Mouse (Mus musculus) forelimb bud, embryonic 11.5 days (tissue): Measurements from ENCODE around the gene Lrmda.
A peak's percentile ranks its signal among the peaks of the same experiment; 100 is the strongest.

ENCODE experiments used
- DNase-seq: peaks from one replicate; pipeline ENCODE4 v3.0.0-alpha.2; 2012; ENCODE audit warnings: low read depth, low spot score

The Lrmda gene

DNA sequence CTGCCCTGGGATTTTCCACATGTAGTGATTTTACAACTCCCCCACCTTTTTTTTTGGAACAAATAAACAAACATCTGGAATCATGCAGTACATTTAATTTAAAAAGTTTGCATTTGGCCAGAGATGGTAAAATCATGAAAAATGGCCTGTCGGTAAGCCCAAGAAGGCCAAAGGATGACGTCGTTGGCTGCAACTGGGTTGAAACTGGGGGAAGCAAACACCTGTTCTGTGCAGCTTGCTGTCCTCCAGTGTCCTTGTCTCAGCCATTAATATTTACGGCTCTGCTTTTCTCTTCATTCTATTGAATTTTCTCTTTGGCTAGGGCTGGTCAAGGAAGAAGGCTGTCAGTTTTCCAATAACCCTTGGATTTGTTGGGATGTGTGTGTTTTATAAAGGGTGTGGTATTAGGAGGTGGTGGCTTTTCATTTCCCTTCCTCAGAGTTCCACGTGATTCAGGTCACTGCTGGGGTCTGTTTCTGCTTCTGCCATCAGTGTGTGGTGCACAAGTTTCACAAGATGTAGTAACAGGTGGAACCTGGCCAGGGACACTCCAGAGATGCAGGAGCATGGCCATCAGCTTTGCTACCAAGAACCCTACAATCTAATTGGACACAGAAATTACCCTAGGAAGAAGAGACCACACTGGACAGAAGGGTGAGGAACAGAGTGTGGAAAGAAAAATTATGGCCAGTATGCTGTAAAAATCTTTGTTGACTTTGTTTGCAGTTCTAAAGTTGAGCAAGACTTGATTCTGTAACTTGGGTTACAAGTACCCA is 827.7 kb downstream of the Lrmda start:
- no peak for DNase-seq

DNA sequence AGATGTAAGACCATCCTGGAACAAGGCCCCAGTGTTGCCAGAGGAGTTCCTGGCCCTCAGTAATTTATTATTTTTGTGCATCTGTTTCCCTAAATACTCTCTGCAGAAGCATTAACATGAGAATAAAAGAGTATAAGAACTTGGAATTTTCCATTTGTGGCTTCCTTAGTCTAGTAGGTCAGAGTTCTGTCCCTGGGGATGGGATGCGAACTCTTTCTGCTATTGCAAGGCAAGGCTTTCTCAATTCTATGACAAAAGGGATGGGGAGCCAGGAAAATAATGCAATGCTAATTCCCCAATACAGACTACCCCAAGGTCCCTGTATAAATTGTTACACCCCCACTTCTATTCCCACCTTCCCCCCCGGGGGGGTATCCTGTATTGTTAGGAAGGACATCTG is 829.6 kb downstream of the Lrmda start:
- DNase-seq: no peak

DNA sequence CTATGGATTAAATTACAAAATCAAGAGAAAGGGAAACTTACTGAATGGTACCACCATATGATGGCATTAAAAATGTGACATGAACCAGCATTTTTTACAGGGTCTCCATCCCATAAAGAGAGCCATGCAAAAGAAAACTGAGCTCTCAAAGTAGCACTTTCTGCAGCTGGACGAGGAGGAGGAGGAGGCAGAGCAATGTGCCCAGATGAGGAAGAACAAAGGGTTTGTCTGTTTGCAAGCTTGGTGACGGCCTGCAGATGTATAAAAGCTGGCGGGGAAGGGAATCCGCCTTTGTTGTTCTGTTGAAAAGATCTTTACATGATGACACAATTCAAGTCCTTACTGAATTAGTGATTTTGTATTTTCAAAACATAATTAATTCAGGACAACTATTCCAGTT is 841.1 kb downstream of the Lrmda start:
- DNase-seq: no peak

DNA sequence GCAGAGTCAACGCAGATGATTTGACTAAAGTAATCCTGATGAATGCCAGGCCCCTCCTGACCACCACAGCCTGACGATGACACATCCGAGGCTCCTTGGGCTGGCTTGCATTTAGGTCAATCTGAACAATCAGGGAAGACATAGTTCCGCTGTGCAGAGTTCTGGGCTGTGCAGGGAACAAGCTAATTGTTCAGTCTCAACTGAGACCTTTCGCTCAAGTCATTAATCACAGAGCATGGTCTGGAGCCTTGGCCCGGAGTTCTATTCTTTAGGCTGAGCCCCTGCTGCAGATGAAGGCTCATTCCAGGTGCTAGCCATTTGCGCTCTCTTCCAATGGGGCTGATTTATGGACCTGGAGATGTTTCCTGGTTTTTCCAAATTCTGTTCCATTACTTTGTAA is 844.6 kb downstream of the Lrmda start:
- peak; percentile 66 for DNase-seq

DNA sequence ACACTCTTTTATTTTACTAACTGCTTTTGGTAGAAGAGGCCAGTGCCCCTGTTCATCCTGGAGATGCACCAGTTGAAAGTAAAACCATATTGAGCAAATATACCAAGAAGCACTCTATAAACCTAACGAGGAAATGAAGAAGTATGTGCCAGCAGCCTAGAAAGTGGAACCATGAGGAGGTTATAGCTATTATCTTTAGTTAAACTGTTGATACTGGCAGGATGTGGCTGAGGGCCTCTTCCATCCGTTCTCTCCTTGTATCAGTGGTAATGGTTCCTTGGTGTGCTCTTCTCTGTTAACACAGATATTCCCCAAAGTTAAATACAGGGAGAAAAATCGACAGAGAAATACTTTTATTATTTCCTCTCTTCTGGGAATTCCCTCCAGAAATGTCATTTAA is 855.1 kb downstream of the Lrmda start:
- no peak for DNase-seq

DNA sequence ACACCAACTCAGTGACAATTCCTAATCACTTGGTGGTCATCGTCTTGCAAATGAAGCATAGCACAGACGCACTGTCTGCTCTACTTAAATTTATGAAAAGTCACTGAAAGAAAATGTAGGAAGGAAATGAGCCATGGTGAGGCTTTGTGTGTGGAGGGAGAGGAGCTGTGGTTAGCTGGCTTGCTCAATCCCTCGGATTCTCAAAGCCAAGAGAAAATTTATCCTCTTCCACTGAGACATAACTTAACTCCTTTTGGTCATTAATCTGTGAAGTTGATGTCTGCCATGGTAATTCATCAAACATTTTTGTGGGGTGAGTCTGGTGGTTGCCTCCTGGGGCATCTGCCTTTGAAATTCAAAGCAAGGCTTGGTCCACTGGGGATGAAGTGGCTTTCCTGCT is 867.7 kb downstream of the Lrmda start:
- DNase-seq: no peak

DNA sequence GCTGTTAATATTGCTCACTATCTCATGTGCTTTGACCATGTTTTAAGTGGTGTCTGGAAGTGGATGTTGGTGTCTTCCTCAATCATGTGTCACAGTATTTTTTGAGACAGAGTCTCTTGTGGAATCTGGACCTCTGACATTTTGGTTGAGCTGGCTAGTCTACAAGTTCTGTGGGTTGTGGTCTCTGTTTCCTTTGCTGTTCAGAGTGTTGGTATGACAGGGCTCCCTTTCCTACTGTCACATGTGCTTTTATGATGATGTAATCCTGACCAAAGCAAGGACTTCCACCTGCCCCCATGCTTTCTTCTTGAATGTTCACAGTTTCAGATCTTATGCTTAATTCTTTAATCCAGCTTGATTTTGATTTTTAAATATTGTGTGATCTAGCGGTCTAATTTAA is 879.8 kb downstream of the Lrmda start:
- no peak for DNase-seq

DNA sequence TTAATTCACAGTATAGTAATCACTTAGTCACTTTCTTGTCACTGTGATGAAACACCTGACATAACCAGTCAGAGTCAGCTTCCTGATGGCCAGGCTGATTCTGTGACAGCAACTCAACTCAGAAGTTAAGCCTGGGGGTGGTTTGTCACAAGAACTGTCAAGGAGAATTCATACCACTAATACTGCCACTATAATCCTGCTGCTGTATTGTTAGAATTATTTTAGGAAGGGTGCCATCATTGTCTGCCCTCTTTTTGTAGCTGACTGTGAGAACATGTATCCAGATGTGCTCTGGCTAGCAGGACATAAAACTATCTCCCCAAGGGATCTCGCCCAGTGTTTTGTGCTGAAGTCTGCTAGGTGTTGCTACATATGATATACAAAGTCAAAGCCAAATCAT is 882.6 kb downstream of the Lrmda start:
- no peak for DNase-seq

DNA sequence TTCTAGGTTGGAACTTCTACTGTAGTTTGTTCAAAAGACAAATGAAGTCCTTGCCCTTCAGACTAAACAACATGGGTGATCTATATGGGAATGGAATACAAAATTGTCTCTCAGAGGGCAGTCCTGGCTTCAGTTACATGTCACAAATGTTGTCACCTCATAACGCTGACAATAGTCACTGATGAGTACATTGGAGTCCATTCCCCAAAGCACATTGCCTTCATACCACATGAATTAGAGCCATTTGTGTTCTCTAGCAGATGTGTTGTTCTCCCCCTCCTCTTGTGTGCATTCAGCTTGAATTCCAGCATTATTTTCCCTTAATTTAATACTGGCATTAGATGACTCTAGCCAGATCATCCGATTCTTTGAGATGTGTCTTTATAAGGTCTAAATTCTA is 883.4 kb downstream of the Lrmda start:
- no peak for DNase-seq

DNA sequence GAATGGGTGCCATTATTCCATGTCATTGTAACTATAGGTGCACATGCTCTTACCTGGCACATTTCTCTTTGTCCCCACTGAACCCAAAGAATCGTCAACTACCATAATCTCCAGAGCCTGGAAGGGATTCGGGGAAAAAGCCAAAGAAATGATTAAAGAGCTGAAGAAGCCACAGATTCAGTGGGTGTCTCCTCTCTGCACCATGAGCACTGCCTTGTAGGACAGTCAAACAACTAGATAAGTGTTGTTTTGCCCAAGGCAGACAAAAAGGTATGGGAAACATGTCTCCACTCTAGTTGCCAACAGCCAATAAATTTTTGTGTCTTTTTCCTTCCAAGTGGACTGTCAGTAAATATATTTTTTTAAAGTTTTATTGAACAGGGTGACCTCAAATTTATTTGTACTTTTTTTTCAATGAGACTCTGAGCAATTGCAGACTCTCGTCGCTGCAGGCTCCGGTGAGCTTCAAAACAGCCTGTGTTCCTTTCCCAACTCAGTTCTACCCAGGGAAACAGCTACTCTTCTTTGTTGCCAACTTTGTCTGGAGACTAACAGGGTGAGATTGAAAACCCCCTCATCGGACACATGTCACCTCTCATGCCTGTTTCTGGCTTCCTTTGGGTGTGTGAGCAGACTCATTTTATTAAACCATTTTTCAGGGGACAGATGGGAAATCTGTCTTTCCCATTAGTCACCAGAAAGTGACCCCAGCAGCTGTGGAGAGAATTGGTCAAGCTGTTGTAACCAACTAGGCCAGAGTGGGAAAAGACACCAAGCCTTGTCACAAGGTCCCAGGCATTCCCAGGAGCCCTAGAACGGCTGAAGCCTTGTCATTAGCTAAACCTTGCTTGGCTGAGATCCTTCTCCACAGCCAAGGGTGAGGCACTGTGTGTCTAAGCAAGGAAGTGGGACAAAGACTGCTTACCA is 886.5 kb downstream of the Lrmda start:
- DNase-seq: peak; percentile 17

DNA sequence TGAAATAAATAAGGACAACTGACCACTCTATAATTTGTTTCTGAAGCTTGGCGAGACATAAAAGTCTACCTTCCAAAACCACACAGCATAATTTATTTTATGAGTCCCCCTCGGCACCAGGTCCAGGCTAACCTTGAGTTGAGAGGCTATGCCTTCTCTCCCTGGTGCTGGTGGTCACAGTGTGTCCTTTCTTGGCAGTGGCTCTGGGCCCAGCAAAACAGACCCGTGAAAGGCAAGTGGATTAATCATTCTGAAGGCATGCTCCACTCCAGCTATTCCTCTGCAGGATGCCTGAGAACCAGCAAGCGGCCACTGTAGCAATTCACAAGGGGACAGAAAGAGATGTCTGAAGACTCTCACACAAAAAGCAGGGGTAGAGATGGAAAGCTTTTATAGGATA is 887.2 kb downstream of the Lrmda start:
- peak; percentile 14 for DNase-seq

DNA sequence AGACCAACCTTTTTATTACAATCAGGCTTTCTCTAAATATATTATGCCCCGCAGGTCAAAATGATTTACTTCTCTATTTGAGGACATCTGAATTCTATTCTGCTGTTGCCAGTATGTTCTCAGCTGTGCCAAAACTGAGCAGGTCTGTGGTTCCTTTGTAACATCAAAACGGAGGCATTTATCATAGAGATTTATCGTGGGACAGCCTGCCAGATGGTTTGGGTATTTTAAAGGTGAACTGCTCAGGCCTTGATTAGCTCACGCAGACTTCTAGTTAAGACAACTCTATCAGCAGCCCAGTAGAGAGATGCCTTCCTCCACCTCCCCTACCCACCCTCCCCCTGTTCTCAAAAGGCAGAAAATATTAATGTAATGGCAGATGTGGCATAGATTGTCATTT is 887.7 kb downstream of the Lrmda start:
- DNase-seq: peak; percentile 58

DNA sequence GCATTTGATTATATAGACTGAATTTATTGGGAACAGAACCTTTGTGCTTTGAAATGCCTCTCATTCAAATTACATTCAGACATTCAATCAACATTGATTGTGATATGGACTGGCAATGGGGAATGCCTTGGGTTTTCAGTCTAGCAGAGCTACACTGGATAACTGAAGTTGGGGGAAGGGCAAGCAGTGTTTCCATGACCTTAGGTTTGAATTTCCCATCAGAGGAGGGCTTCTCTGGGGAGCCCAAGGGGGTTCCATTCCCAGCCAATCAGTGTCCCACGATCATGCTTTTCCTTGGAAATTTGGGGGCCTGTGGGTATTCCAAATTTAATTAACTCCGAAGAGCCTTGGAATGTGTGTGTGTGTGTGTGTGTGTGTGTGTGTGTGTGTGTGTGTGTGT is 888.5 kb downstream of the Lrmda start:
- DNase-seq: peak; percentile 14

DNA sequence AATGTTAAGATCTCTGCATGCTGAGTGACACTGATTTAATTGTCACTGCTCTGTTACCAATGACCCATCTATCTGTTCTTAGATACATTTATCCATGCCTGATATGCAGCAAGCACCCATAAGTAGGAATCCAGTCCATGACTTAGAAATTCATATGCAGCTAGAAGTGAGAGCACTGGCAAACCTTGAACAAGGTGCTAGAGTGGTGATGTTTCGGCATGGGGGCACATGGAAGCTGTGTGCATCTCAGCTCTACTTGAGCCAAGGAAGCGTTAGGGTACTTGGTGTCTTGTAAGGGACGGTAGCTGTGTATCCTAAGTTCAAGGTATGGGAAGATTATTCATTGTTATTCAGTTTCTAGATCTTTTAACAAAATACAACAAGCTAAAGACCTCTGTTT is 896.0 kb downstream of the Lrmda start:
- no peak for DNase-seq

DNA sequence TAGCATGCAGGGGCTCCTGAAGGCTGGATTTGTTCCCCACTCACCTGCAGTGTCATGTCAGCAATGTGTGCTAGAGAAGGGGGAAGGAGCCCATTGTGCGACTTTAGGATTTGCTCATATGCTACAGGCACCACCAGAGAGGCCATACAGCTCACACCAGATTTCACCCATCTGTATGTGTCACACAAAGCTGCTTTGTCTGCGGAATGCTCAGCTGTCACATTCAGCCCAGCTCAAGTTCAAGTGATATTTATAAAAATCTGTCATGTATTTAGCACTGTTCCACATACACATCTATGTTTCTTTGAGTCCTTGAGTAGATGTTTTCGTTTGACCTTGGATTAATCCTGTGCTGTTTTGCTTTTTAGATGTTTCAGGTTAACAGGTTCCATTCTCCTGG is 899.0 kb downstream of the Lrmda start:
- DNase-seq: no peak

DNA sequence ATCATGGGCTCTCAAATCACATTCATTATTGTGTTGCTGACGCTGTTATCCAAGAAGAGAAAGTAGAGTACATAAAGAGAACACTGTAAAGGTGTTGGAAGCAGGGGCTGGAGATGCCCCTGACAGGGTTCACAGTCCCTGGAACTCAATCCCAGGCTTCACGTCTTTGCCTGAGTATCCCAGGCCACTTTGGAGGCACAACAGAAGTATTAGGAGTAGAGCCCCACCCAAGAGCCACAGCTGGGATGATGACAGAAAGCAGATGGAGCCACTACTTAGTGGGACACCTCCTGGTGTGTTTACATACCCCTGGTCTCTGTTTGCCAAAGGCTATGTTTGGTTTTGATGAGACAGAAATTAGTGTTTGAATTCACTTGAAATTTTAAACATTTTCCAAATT is 899.4 kb downstream of the Lrmda start:
- DNase-seq: no peak

DNA sequence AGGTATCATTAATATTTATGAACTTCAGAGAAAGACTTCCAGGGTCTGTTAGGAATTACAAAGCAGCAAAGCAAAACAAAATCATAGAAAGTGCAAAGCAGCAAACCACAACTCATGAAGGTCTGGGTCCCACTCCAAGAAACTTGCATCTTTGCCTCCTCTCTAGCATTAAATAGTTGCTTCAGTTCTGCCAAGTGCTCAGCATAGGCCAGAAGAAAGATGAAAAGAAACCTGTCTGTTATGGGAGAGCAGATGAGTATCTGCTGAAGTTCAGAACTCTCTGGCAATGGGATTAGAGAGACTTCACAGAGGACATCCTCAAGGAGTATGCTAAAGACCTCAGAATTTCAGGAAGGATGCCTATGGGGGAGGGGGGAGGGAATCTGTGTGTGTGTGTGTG is 901.6 kb downstream of the Lrmda start:
- no peak for DNase-seq

DNA sequence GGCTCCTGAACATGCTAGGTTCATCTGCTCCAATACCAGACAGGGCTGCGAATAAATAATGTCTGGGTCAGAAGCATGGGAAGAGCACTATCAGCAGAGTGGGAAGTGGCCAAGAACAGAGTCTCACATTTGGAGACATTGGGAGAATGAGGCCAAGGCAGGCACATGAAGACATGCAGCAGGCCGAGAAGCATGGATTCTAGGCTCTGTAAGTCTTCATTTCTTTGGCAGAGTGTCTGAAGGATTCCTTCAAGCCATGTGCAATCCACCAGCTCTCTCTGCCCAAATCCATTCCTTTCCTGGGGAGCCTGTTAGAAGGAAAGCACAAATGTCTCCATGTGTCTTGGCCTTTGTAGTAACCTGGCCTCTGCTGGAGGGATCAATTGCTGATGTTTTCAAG is 902.3 kb downstream of the Lrmda start:
- DNase-seq: no peak

DNA sequence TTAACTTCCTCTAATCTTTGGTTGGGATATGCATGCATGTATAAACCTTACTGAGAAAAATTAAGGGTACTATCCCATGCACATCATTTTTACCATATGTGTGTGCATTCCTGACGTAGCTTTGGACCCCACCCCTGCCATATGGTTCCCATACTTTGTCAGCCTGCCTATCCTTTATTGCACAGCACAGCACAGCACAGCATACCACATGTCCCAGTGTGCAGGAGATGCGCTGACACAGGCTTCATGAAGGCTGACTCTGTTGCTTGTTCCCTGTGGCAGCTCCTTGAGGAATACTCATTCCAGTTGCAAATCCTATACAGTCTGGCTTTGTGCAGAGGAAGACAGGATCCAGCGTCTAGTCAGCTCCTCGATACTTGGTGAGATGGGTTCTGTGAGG is 903.1 kb downstream of the Lrmda start:
- DNase-seq: peak; percentile 18

DNA sequence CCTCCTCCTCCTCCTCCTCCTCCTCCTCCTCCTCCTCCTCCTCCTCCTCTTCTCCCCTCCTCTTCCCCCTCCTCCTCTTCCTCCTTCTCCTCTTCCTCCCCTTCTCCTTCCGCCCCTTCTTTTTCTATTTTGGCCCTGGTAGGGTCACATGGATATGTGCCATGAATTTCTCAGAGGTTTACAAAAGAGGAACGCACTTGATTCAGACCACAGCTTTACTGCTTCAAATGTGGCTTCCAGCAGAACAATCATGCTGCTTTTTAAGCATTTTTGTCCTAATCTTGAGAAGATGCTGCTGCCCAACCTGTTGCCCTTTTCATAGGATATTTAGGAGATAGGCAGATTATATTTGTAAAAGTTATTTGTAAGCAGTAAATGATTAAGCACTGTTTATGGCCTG is 903.7 kb downstream of the Lrmda start:
- no peak for DNase-seq

DNA sequence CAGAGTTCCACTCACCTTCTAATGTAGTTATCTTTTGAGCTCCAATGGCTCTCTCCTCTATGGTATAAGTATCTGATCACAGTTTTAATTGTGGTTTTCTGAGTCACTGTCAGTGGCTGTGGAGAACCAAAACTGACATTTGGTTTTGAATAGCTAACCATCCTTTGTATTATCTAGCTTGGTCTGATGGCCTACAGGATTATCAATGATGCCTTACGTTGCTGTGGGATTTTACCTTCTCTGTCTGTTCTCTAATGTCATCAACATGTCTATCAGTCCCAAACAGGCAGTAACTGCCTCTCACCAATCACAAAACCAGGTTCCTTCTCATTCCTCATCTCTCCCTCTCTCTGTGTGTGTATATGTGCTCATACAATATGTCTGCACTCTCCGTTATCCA is 908.8 kb downstream of the Lrmda start:
- no peak for DNase-seq

DNA sequence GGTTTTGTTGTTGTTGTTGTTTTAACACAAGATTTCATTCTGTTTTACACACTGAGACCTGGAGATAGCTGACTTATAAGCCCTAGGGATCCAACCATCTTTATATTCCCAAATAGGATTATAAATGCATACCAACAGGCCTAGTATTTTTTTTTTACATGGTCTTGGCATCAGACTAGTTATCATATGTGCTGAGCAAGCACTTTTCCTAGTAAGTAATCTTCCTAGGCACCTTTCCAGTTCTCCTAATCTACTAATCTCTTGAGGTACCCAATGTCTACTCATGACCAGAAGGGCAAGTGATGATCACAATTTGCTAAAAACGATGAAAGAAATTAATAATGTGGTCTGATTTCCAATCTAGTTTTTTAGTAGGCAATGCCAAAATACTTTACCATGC is 909.2 kb downstream of the Lrmda start:
- no peak for DNase-seq

DNA sequence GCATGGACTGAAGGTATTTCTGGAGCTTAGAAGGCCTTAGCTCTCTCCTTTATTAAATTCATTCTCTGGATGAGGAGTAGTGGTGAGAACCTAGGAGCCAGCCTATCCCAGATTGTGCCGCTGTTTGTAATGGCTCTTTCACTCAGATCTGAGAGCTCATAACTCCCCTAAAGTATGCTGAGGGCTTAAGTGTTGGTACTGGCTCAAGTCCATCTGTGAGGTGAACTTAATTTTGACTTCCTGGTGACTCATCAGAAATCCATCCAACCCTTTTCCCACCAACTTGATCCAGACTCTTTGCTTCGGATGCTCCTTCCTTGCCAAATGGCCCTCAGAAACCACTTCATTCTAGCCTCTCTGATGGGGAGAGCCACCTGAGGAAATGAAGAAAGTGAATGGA is 910.1 kb downstream of the Lrmda start:
- no peak for DNase-seq
